Mouse (Mus musculus): ENCODE data around the gene Ren1.

Gene Ren1

GRCm38 (mm10) chr1:133409786-133410185, 59.5 kb downstream of the Ren1 start:
- no peak for DNase-seq (ENCODE audit: low spot score in 2 of 2)

Data from cerebellum, postnatal 4 days (tissue).